Mouse (Mus musculus): ENCODE results near the gene Pramef8. TPM values are rescaled to one million over a fixed set of nuclear protein-coding genes. Genes with fewer than 3 reads are reported as not detected.
"Not testable (repeated sequence)": the region's sequence is repeated elsewhere in the genome, so short reads cannot be mapped to it uniquely, and the experiment has no call there.

Pramef8 gene
- polyA plus RNA-seq, 1 experiment from 2014 or later = 25.2 TPM

GRCm38 (mm10) chr4:143394181-143394580 is 18.0 kb upstream of the Pramef8 start, which contains the start of gene Pramel1:
TSS of gene Pramel1 (plus strand) at chr4:143394428.
- WGBS = 81% methylated on average over 26 of the region's 26 CpGs
- no peak within 1 kb of the TSS for H3K9ac ChIP-seq (ENCODE audit: low read depth, low read length)
- no peak within 1 kb of the TSS for H3K27ac ChIP-seq (ENCODE audit: low read length)
- no peaks in the 10 kb centered on the region for H3K27me3 ChIP-seq (ENCODE audit: control insufficient read depth, insufficient read depth, low read depth, low read length)
- no peaks in the 10 kb centered on the region for H3K36me3 ChIP-seq (ENCODE audit: control insufficient read depth, insufficient read depth, low read length)
- no peaks in the 10 kb centered on the region for H3K4me1 ChIP-seq (ENCODE audit: control insufficient read depth, insufficient read depth, low read length)
- no peaks in the 10 kb centered on the region for H3K9me3 ChIP-seq (replicated peaks; ENCODE audit: control insufficient read depth, low read length, poor library complexity, severe bottlenecking)
- no peak for ATAC-seq
- no peak within 1 kb of the TSS for H3K4me2 ChIP-seq (ENCODE audit: low read length)
- no peak within 1 kb of the TSS for H3K4me3 ChIP-seq (ENCODE audit: low read depth, low read length)

DNA sequence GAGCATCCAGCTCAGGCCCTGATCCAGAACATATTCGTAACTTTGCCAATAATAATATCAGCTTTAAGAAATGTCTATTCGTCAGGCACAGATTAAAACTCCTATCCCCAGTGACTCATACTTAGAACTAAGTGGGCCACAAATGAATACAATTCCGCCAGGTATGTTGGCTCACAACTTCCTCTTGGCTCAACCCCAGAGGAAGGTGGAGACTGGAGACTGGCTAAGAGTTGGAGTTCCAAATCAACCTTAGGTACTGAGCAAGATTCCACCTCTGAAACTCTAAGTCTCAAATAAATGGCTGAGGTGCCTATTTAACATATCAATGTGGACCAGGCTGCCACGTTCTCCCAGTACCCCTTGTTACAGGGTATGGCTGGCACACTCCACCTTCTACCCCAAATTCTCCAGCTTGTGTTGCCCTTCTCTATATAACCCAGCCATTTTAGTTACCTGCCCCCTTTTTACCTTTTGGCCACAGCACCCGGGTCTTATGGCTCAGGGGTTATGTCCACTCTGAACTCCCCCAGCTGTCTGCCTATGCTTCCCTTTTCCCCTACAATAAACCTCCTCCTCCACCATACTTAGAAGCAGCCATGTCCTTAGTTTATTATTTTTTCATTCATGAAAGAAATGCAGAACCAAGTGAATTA is 534 bp upstream of the Pramef8 start:
- WGBS = 68% methylated on average over 5 of the region's 5 CpGs

DNA sequence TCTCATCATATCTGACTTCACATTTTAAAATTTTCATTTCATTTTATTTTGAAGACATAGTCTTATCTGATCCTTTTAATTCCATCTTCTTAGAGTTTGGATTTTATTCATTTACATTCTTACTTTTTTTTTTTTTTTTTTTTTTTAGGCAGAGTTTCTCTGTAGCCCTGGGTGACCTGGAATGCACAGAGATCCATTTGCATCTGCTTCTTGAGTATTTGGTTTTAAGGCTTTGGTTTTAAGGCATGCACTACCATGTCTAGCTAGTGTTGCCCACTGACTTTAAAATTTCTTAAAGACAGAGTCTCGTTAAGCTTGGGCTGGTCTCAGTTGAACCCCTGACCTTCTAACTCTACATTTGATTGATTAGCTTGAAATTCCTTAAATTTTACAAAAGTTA is 1.4 kb downstream of the Pramef8 start:
- peaks cover 5% of the 10 kb centered on the region for H3K4me1 ChIP-seq (ENCODE audit: control insufficient read depth, insufficient read depth, low read length)
- no peak overlapping the region for H3K4me3 ChIP-seq (ENCODE audit: low read depth, low read length)
- ATAC-seq = no peak
- H3K9me3 ChIP-seq (replicated peaks; ENCODE audit: control insufficient read depth, low read length, poor library complexity, severe bottlenecking) = no peaks in the 10 kb centered on the region
- no peaks in the 10 kb centered on the region for H3K27me3 ChIP-seq (ENCODE audit: control insufficient read depth, insufficient read depth, low read depth, low read length)
- no peak overlapping the region for H3K27ac ChIP-seq (ENCODE audit: low read length)
- H3K4me2 ChIP-seq (ENCODE audit: low read length) = no peak overlapping the region
- peaks cover 33% of the 10 kb centered on the region for H3K36me3 ChIP-seq (ENCODE audit: control insufficient read depth, insufficient read depth, low read length)
- 98% methylated on average over 1 of the region's 1 CpGs for WGBS
- no peak overlapping the region for H3K9ac ChIP-seq (ENCODE audit: low read depth, low read length)

More for the DNA sequence above, 534 bp upstream of the Pramef8 start:
- Histone ChIP-seq H3K27me3 (ENCODE audit: control insufficient read depth, insufficient read depth, low read depth, low read length) (no peaks in the 10 kb centered on the region; the same call in 1 of the 2 replicates), H3K27ac (ENCODE audit: low read length) (peak overlapping the region; percentile 60; the same call in 1 of the 2 replicates), H3K9me3 (replicated peaks; ENCODE audit: control insufficient read depth, low read length, poor library complexity, severe bottlenecking) (no peaks in the 10 kb centered on the region), H3K9ac (ENCODE audit: low read depth, low read length) (peak overlapping the region; percentile 55; the same call in 1 of the 2 replicates), H3K36me3 (ENCODE audit: control insufficient read depth, insufficient read depth, low read length) (peaks cover 14% of the 10 kb centered on the region), H3K4me1 (ENCODE audit: control insufficient read depth, insufficient read depth, low read length) (peaks cover 5% of the 10 kb centered on the region), H3K4me3 (ENCODE audit: low read depth, low read length) (peak overlapping the region; percentile 54), H3K4me2 (ENCODE audit: low read length) (peak overlapping the region; percentile 62)
- ATAC-seq = peak; percentile 43

GRCm38 (mm10) chr4:143414121-143414520 is 1.9 kb downstream of the Pramef8 start:
- no peak overlapping the region for H3K27ac ChIP-seq (ENCODE audit: low read length)
- peaks cover 5% of the 10 kb centered on the region for H3K4me1 ChIP-seq (ENCODE audit: control insufficient read depth, insufficient read depth, low read length)
- H3K36me3 ChIP-seq (ENCODE audit: control insufficient read depth, insufficient read depth, low read length) = peaks cover 38% of the 10 kb centered on the region
- no peak for ATAC-seq
- H3K9ac ChIP-seq (ENCODE audit: low read depth, low read length) = no peak overlapping the region
- no peak overlapping the region for H3K4me3 ChIP-seq (ENCODE audit: low read depth, low read length)
- no peaks in the 10 kb centered on the region for H3K9me3 ChIP-seq (replicated peaks; ENCODE audit: control insufficient read depth, low read length, poor library complexity, severe bottlenecking)
- 96% methylated on average over 3 of the region's 3 CpGs for WGBS
- no peak overlapping the region for H3K4me2 ChIP-seq (ENCODE audit: low read length)
- no peaks in the 10 kb centered on the region for H3K27me3 ChIP-seq (ENCODE audit: control insufficient read depth, insufficient read depth, low read depth, low read length)

GRCm38 (mm10) chr4:143426770-143427169 is 14.5 kb downstream of the Pramef8 start:
- ATAC-seq; H3K27ac ChIP-seq (ENCODE audit: low read length); H3K4me1 ChIP-seq (ENCODE audit: control insufficient read depth, insufficient read depth, low read length); H3K4me3 ChIP-seq (ENCODE audit: low read depth, low read length); H3K27me3 ChIP-seq (ENCODE audit: control insufficient read depth, insufficient read depth, low read depth, low read length); H3K9ac ChIP-seq (ENCODE audit: low read depth, low read length); H3K4me2 ChIP-seq (ENCODE audit: low read length); H3K9me3 ChIP-seq (replicated peaks; ENCODE audit: control insufficient read depth, low read length, poor library complexity, severe bottlenecking): not testable (repeated sequence)
- 77% methylated on average over 5 of the region's 5 CpGs for WGBS
- H3K36me3 ChIP-seq (ENCODE audit: control insufficient read depth, insufficient read depth, low read length) = peaks cover 16% of the 10 kb centered on the region; the same call in 1 of the 2 replicates

- no peaks in the 10 kb centered on the region for H3K27me3 ChIP-seq (ENCODE audit: control insufficient read depth, insufficient read depth, low read depth, low read length)
- no peak within 1 kb of the TSS for H3K4me2 ChIP-seq (ENCODE audit: low read length)
- 87% methylated on average over 3 of the region's 3 CpGs for WGBS
- no peak for ATAC-seq
- H3K4me1 ChIP-seq (ENCODE audit: control insufficient read depth, insufficient read depth, low read length) = no peaks in the 10 kb centered on the region
- H3K9me3 ChIP-seq (replicated peaks; ENCODE audit: control insufficient read depth, low read length, poor library complexity, severe bottlenecking) = no peaks in the 10 kb centered on the region
- H3K9ac ChIP-seq (ENCODE audit: low read depth, low read length) = no peak within 1 kb of the TSS
- H3K27ac ChIP-seq (ENCODE audit: low read length) = no peak within 1 kb of the TSS
- no peak within 1 kb of the TSS for H3K4me3 ChIP-seq (ENCODE audit: low read depth, low read length)
- H3K36me3 ChIP-seq (ENCODE audit: control insufficient read depth, insufficient read depth, low read length) = no peaks in the 10 kb centered on the region
Observed at GRCm38 (mm10) chr4:143450224-143450623, 38.0 kb downstream of the Pramef8 start, which contains the start of gene Oog4. TSS of gene Oog4 (minus strand) at chr4:143450324.

Other genes starting within 250 kb of the Pramef8 start
- gene Prdm2, start 199.4 kb upstream of the Pramef8 start, polyA plus RNA-seq (2015; fragmentation: Nextera tagmentation; extraction: Ambion mirVana) = 13.4 and 16.0 TPM in 2 replicates
- gene Pdpn, start 112.9 kb upstream of the Pramef8 start, polyA plus RNA-seq (2015; fragmentation: Nextera tagmentation; extraction: Ambion mirVana) = 36.1 and 40.2 TPM in 2 replicates
- gene Lrrc38, start 62.7 kb upstream of the Pramef8 start, polyA plus RNA-seq (2015; fragmentation: Nextera tagmentation; extraction: Ambion mirVana) = 0.40 and 0.52 TPM in 2 replicates
- not detected in 2 replicates for gene Pramel1, start 18.0 kb upstream of the Pramef8 start, polyA plus RNA-seq (2015; fragmentation: Nextera tagmentation; extraction: Ambion mirVana)
- gene Oog4, start 37.9 kb downstream of the Pramef8 start, polyA plus RNA-seq (2015; fragmentation: Nextera tagmentation; extraction: Ambion mirVana) = not detected in 2 replicates
- gene Gm13043, start 98.9 kb downstream of the Pramef8 start, polyA plus RNA-seq (2015; fragmentation: Nextera tagmentation; extraction: Ambion mirVana) = not detected in 2 replicates
- not detected in 2 replicates for gene Gm13040, start 123.5 kb downstream of the Pramef8 start, polyA plus RNA-seq (2015; fragmentation: Nextera tagmentation; extraction: Ambion mirVana)
- not detected in 2 replicates for gene BC080695, start 139.3 kb downstream of the Pramef8 start, polyA plus RNA-seq (2015; fragmentation: Nextera tagmentation; extraction: Ambion mirVana)
- gene Gm13057, start 139.3 kb downstream of the Pramef8 start, polyA plus RNA-seq (2015; fragmentation: Nextera tagmentation; extraction: Ambion mirVana) = not detected in 2 replicates
- gene Gm13083, start 202.6 kb downstream of the Pramef8 start, polyA plus RNA-seq (2015; fragmentation: Nextera tagmentation; extraction: Ambion mirVana) = not detected in 2 replicates
- gene Gm13088, start 244.8 kb downstream of the Pramef8 start, polyA plus RNA-seq (2015; fragmentation: Nextera tagmentation; extraction: Ambion mirVana) = not detected in 2 replicates